Mouse (Mus musculus) liver, embryonic 13.5 days (tissue): Measurements from ENCODE around the gene Clp1. TPM values are rescaled to one million over a fixed set of nuclear protein-coding genes. Genes with fewer than 3 reads are reported as not detected.
A peak's percentile ranks its signal among the peaks of the same experiment; 100 is the strongest.

Experiments used
- ATAC-seq: fragments of 200-750 bp; cut with Nextera tagmentation; 2 replicates; pipeline ENCODE4 v1.8.0; 2017; ENCODE audit warnings: low read depth, mild to moderate bottlenecking, moderate number of reproducible peaks, moderate library complexity
- DNase-seq: peaks from one replicate; pipeline ENCODE4 v3.0.0; 2022
- H3K27ac ChIP-seq: fragments of 300-500 bp; sonication (generic); 2 replicates; pipeline ENCODE4 v1.5.1; 2015; ENCODE audit warnings: moderate library complexity, mild to moderate bottlenecking, inconsistent platforms
- H3K27me3 ChIP-seq: fragments of 300-500 bp; sonication (generic); 2 replicates; pipeline ENCODE4 v1.6.1; 2015; ENCODE audit warnings: mild to moderate bottlenecking, inconsistent platforms
- H3K36me3 ChIP-seq: fragments of 300-500 bp; sonication (generic); 2 replicates; pipeline ENCODE4 v1.6.1; 2015; ENCODE audit warnings: mild to moderate bottlenecking, inconsistent platforms
- H3K4me1 ChIP-seq: fragments of 300-500 bp; sonication (generic); replicated peaks from 2 replicates; pipeline ENCODE4 v1.6.1; 2015; ENCODE audit warnings: inconsistent platforms
- H3K4me2 ChIP-seq: fragments of 300-500 bp; sonication (generic); 2 replicates; pipeline ENCODE4 v1.6.1; 2015; ENCODE audit warnings: inconsistent platforms, mild to moderate bottlenecking, moderate library complexity
- H3K4me3 ChIP-seq: fragments of 300-500 bp; sonication (generic); replicated peaks from 2 replicates; pipeline ENCODE4 v1.5.1; 2015; ENCODE audit warnings: mild to moderate bottlenecking, inconsistent platforms
- H3K9ac ChIP-seq: fragments of 300-500 bp; sonication (generic); 2 replicates; pipeline ENCODE4 v1.6.1; 2015; ENCODE audit warnings: mild to moderate bottlenecking, inconsistent platforms
- H3K9me3 ChIP-seq: fragments of 300-500 bp; sonication (generic); replicated peaks from 2 replicates; pipeline ENCODE4 v1.6.1; 2016; ENCODE audit warnings: inconsistent platforms
- WGBS: fragments of 180-500 bp; shearing (Covaris S2); methylation state at CpG from one replicate; pipeline ENCODE4 v1.1.7; 2015; ENCODE audit not compliant: insufficient replicate concordance; 5-methylcytosine and 5-hydroxymethylcytosine counted together
- microRNA counts: library from miRNA; unstranded; fragments of <30 nt; microRNA quantifications from one replicate; lab custom pipeline; 2016
- microRNA-seq: library from miRNA; unstranded; fragments of <30 nt; microRNA quantifications from one replicate; pipeline ENCODE4, GENCODE M21; 2016
- polyA plus RNA-seq: library from polyadenylated mRNA; unstranded; fragments of >200 nt; fragmentation: Nextera tagmentation; extraction: Ambion mirVana; gene quantifications from 2 replicates; pipeline ENCODE4 v1.2.1, GENCODE M21; 2015

Gene Clp1
- polyA plus RNA-seq, 1 experiment from 2014 or later: 60.3 TPM

DNA sequence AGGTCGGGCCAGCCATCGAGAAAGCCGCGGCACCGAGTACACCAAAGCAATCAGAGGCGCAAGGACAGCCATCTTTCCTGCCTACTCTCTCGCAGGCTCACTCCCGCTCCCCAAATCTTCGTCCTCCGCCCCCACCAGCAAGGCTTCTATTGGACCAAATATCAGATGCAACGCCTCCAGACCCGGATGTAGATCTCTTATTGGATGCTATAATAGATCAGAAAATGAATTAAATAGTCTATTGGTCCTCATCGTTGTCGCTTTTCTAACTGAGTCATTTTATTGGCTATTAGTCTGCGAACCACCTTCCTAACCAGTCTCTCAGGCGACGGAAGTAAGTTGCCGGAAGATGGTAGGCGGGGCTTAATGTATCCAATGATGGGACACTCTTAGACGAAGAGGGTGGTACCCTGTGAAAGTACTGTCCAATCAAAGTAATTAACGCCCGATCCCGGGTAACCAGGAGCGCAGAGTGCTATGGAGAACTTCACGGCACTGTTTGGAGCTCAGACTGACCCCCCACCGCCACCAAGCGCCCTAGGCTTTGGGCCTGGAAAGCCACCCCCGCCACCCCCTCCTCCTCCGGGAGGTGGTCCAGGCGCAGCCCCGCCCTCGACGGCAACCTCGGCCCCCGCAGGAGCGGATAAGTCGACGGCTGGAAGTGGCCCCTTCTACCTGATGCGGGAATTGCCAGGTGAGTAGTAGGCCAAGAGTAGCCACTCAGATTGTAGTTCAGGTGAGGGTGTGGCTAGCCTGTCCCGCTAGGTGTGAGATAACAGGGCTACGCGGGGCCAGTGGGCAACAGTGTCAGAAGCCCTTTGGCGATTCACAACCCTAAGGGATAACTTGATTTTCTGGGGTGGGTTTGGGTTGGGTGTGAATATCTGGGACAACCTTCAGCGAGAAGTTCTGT lies 48.9 kb downstream of the Clp1 start, which contains the start of the genes Gm28635 and Med19:
Gene Gm28635, minus strand, starts transcription at position 74 of the 913 bp plus-strand sequence.
Gene Med19, plus strand, starts transcription at position 435 of the 913 bp plus-strand sequence.
- peak; percentile 93 for DNase-seq
- Histone ChIP-seq H3K9ac (peak within 1 kb of the TSS; percentile 87), H3K4me3 (peak within 1 kb of the TSS; percentile 83), H3K27ac (peak within 1 kb of the TSS; percentile 84), H3K36me3 (peaks cover 37% of the 10 kb centered on the region), H3K27me3 (no peaks in the 10 kb centered on the region), H3K4me1 (peaks cover 45% of the 10 kb centered on the region), H3K4me2 (peak within 1 kb of the TSS; percentile 76), H3K9me3 (no peaks in the 10 kb centered on the region)
- ATAC-seq: peak; percentile 95
- under 1% methylated on average over 44 of the region's 44 CpGs for WGBS

DNA sequence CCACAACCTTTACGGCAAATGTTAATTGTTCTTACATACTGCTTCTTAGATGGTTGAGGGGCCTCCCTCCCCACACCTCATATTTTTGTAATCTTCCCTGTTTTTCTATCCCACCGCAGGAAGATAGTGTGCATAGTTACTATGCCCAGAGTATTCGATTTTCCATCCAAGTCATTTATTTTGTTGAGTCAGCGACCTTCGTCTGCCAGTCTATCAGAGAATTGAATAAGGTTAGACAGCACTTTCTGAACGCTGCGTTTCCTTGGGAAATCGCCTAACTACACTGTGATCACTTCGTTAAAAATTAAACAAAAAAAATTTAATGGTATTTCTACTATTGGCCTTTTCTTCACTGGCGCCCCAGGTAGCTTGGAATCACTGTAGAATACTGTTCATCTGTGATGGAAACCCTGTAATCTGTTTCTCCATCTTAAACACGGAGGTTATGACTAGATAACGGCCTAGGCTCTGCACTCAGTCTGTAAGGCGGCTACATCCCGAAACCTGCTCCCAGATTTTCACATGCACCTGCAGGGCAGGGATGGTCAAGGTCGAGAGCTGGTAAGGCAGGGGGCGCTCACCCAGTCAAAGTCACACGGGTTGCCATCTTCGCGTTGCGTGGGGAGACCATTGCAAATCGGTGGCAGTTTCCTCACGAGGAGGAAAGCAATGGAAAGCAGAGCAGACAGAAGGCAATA lies 49.7 kb downstream of the Clp1 start:
- H3K4me1 ChIP-seq: peaks cover 42% of the 10 kb centered on the region
- H3K4me3 ChIP-seq: peak overlapping the region; percentile 71
- peak overlapping the region; percentile 71 for H3K27ac ChIP-seq
- H3K27me3 ChIP-seq: no peaks in the 10 kb centered on the region
- peaks cover 45% of the 10 kb centered on the region for H3K36me3 ChIP-seq
- 8% methylated on average over 22 of the region's 22 CpGs for WGBS
- no peak for DNase-seq
- peak overlapping the region; percentile 76 for H3K4me2 ChIP-seq
- no peaks in the 10 kb centered on the region for H3K9me3 ChIP-seq
- peak; percentile 43 for ATAC-seq
- peak overlapping the region; percentile 77 for H3K9ac ChIP-seq

MicroRNAs encoded within 50 kb of the gene (microRNA counts, 519-probe panel; counts per million panel counts)
- microRNA mmu-miR-130a (lab: Ali Mortazavi, UCI): 7,226 counts per million, percentile 93 among the panel's probes with 10 or more counts

Small RNA genes within 50 kb of the gene (microRNA-seq; reads per million reads assigned to microRNA genes)
- 26,985 reads per million, percentile 98 among the genes with 10 or more reads in this experiment for gene Mir130a

Other genes starting within 250 kb of the Clp1 start
- 10.8 and 16.7 TPM in 2 replicates for gene Ctnnd1, start 76.6 kb downstream of the Clp1 start, polyA plus RNA-seq
- gene Btbd18, start 68.3 kb downstream of the Clp1 start, polyA plus RNA-seq: 0.03 and 0.06 TPM in 2 replicates
- 143 and 145 TPM in 2 replicates for gene Selenoh, start 56.6 kb downstream of the Clp1 start, polyA plus RNA-seq
- gene Gm28635, start 49.3 kb downstream of the Clp1 start, polyA plus RNA-seq: not detected in 2 replicates
- gene Med19, start 48.9 kb downstream of the Clp1 start, polyA plus RNA-seq: 22.8 and 26.2 TPM in 2 replicates
- gene Tmx2, start 48.2 kb downstream of the Clp1 start, polyA plus RNA-seq: 77.9 and 83.4 TPM in 2 replicates
- gene Zdhhc5, start 12.2 kb downstream of the Clp1 start, polyA plus RNA-seq: 15.8 and 22.4 TPM in 2 replicates
- 57.8 and 64.2 TPM in 2 replicates for gene Ypel4, start 6.7 kb upstream of the Clp1 start, polyA plus RNA-seq
- 1.5 and 2.2 TPM in 2 replicates for gene Gm19426, start 16.3 kb upstream of the Clp1 start, polyA plus RNA-seq
- gene Serping1, start 48.1 kb upstream of the Clp1 start, polyA plus RNA-seq: 34.0 and 39.6 TPM in 2 replicates
- 404 and 444 TPM in 2 replicates for gene Ube2l6, start 71.5 kb upstream of the Clp1 start, polyA plus RNA-seq
- 0.23 and 0.24 TPM in 2 replicates for gene Smtnl1, start 95.3 kb upstream of the Clp1 start, polyA plus RNA-seq
- gene Timm10, start 99.6 kb upstream of the Clp1 start, polyA plus RNA-seq: 46.8 and 51.5 TPM in 2 replicates
- 138 and 178 TPM in 2 replicates for gene Slc43a1, start 111.5 kb upstream of the Clp1 start, polyA plus RNA-seq
- gene Rtn4rl2, start 159.4 kb upstream of the Clp1 start, polyA plus RNA-seq: not detected in 2 replicates
- gene Slc43a3, start 209.2 kb upstream of the Clp1 start, polyA plus RNA-seq: 120 and 129 TPM in 2 replicates